Mouse (Mus musculus) G1E (cell line): Measurements from ENCODE around the gene Socs3. TPM values are rescaled to one million over a fixed set of nuclear protein-coding genes. Genes with fewer than 3 reads are reported as not detected.

Experiments used
- ATAC-seq: 2 replicates; pipeline ENCODE4 v1.8.0; 2016; ENCODE audit warnings: mild to moderate bottlenecking; ENCODE audit not compliant: insufficient number of reproducible peaks, poor library complexity, low FRiP score, severe bottlenecking; ENCODE audit errors: extremely low read depth
- DNase-seq: peaks from one replicate; pipeline ENCODE4 v3.0.0; 2012; ENCODE audit warnings: low spot score
- H3K27me3 ChIP-seq: 2 replicates; pipeline ENCODE4 v1.6.1; 2012; ENCODE audit warnings: mild to moderate bottlenecking, low read length, inconsistent platforms; ENCODE audit not compliant: insufficient read depth
- H3K36me3 ChIP-seq: replicated peaks from 2 replicates; pipeline ENCODE3; 2012; ENCODE audit warnings: mild to moderate bottlenecking, inconsistent platforms
- H3K4me1 ChIP-seq: 2 replicates; pipeline ENCODE4 v1.6.1; 2012; ENCODE audit warnings: low read depth, low read length, inconsistent platforms, mixed read lengths; ENCODE audit not compliant: insufficient read depth
- H3K4me3 ChIP-seq: 2 replicates; pipeline ENCODE4 v1.5.1; 2012; ENCODE audit warnings: low read depth, mild to moderate bottlenecking, inconsistent platforms, low read length, moderate library complexity, mixed read lengths
- H3K9me3 ChIP-seq: replicated peaks from 2 replicates; pipeline ENCODE4 v1.6.1; 2012; ENCODE audit warnings: inconsistent platforms
- CTCF ChIP-seq: IDR thresholded peaks from 2 replicates; pipeline ENCODE4 v1.5.1; 2012; ENCODE audit warnings: low read depth, low read length, inconsistent platforms, mixed read lengths
- GATA1 ChIP-seq: IDR thresholded peaks from 2 replicates; pipeline ENCODE4 v1.6.1; 2012; ENCODE audit warnings: borderline replicate concordance, low read length, inconsistent platforms, mixed read lengths
- GATA2 ChIP-seq: IDR thresholded peaks from 2 replicates; pipeline ENCODE4 v1.6.1; 2012; ENCODE audit warnings: low read depth, low read length, inconsistent platforms, borderline replicate concordance
- POLR2AphosphoS5 ChIP-seq: IDR thresholded peaks from 2 replicates; pipeline ENCODE4 v1.6.1; 2012; ENCODE audit warnings: low read depth, low read length, inconsistent platforms; ENCODE audit not compliant: insufficient replicate concordance
- TAL1 ChIP-seq: conservative IDR thresholded peaks from 2 replicates; pipeline ENCODE4 v1.6.1; 2012; ENCODE audit warnings: low read depth, low read length, inconsistent platforms, mixed read lengths
- polyA plus RNA-seq: library from polyadenylated mRNA; stranded (reverse); fragments of >175 nt; gene quantifications from 2 replicates; pipeline ENCODE4 v1.2.3, GENCODE M21; 2012
- total RNA-seq, 2 experiments: library from RNA; stranded (forward) in 1 of 2; stranded (reverse) in 1 of 2; fragments of 200-1000 nt in 1 of 2; fragments of >200 nt in 1 of 2; fragmentation: Nextera tagmentation in 1 of 2; gene quantifications; 2 replicates each; pipeline ENCODE4 v1.2.3; 2014 to 2017

Gene Socs3
- total and polyA plus RNA-seq, 3 experiments: 2.9 to 3.8 TPM; not detected in 1

DNA sequence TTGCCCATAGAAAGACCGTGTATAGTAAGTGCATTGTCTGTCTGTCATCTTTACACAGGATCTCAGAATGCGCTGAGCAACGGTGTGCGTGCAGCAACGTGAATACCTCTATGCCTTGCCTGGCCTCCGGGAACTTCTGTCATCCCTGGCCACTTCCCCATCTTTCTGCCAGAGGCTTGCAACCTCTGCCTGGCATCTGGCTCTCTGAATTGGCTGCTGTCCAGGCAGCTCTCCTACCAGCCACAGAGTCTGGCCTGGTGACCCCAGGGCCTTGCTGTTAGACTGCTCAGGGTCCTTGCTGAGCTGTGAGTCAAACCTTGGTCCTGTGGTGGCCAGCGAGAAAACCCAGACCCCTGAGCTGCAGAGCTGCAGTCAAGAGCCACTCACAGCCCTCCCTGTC, 11.7 kb downstream of the Socs3 start:
- no peak for DNase-seq
- no peaks in the 10 kb centered on the region for H3K9me3 ChIP-seq
- no peak for ATAC-seq
- no peaks in the 10 kb centered on the region for H3K36me3 ChIP-seq
- peaks cover 60% of the 10 kb centered on the region for H3K27me3 ChIP-seq
- peaks cover 6% of the 10 kb centered on the region for H3K4me1 ChIP-seq
- TF ChIP-seq GATA1: no peak
- no peak overlapping the region for H3K4me3 ChIP-seq

DNA sequence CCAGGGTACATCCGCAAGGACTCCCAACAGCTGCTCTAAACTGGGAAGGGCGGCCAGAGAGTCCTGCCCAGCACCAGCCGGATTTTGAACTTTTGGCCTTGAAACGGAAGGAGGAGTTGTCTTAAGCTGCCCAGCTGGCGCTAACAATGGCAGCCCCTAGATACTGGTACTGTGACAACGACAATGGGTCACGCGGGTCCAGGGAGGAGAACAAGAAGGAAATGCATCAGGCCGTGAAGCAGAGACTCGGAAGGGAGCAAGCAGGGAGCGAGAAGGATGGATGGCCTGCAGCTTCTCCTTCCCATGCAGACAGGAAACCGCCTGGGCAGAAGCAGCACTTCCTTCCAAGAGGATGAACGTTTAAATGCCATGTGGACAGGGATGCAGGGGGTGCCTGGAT, 14.2 kb downstream of the Socs3 start:
- ATAC-seq (no peak), DNase-seq (no peak)
- Histone ChIP-seq H3K36me3 (no peaks in the 10 kb centered on the region), H3K27me3 (peaks cover 61% of the 10 kb centered on the region), H3K9me3 (no peaks in the 10 kb centered on the region), H3K4me1 (no peaks in the 10 kb centered on the region), H3K4me3 (no peak overlapping the region)
- TF ChIP-seq TAL1 (no peak), CTCF (no peak), GATA1 (no peak), POLR2AphosphoS5 (no peak), GATA2 (no peak)

DNA sequence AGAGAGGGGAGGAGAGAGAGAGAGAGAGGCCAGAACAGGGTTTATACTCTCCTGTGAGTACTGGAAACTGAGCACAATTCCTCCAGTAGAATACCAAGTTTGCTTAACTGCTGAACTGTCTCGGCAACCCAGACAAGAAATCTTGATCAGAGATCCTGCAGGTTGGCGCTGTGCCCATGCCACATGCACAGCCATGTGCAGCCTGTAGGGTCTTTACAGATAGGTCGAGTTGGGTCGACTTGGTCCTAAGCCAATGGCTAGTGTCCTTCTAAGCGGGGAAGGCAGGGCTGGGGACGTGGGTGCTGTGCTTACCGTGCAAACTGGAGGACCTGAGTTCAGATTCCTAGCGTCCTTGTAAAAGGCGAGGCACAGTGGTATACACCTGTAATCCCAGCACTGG, 15.0 kb downstream of the Socs3 start:
- no peak for ATAC-seq
- DNase-seq: no peak
- TF ChIP-seq GATA1 (no peak), TAL1 (no peak), CTCF (no peak), GATA2 (no peak), POLR2AphosphoS5 (no peak)
- H3K27me3 ChIP-seq: peaks cover 56% of the 10 kb centered on the region
- no peaks in the 10 kb centered on the region for H3K36me3 ChIP-seq
- H3K4me3 ChIP-seq: no peak overlapping the region
- no peaks in the 10 kb centered on the region for H3K4me1 ChIP-seq
- H3K9me3 ChIP-seq: no peaks in the 10 kb centered on the region

DNA sequence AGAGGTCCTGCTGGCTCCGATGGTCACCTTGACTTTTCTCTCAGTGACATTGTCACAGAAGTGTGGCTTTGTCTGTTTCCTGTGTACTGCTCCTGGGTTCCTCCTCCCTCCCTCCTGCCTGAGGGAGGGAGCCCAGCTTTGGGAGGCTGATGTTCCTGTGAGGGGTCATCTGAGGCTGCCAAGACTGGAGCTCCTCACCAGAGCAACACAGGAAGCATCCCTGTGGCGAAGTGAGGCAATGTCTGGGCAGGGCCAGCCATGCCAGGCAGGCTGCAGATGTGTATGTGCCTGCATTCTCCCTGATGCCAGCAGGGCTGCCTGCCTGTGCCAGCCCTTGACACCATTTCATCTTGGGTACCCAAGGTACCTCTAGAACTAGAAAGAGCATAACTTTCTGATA, 15.8 kb downstream of the Socs3 start:
- Histone ChIP-seq H3K9me3 (no peaks in the 10 kb centered on the region), H3K4me1 (no peaks in the 10 kb centered on the region), H3K4me3 (no peak overlapping the region), H3K36me3 (no peaks in the 10 kb centered on the region), H3K27me3 (peaks cover 57% of the 10 kb centered on the region)
- no peak for DNase-seq
- TF ChIP-seq GATA2: no peak
- no peak for TF ChIP-seq TAL1
- TF ChIP-seq CTCF: no peak
- no peak for TF ChIP-seq GATA1
- no peak for TF ChIP-seq POLR2AphosphoS5
- no peak for ATAC-seq

DNA sequence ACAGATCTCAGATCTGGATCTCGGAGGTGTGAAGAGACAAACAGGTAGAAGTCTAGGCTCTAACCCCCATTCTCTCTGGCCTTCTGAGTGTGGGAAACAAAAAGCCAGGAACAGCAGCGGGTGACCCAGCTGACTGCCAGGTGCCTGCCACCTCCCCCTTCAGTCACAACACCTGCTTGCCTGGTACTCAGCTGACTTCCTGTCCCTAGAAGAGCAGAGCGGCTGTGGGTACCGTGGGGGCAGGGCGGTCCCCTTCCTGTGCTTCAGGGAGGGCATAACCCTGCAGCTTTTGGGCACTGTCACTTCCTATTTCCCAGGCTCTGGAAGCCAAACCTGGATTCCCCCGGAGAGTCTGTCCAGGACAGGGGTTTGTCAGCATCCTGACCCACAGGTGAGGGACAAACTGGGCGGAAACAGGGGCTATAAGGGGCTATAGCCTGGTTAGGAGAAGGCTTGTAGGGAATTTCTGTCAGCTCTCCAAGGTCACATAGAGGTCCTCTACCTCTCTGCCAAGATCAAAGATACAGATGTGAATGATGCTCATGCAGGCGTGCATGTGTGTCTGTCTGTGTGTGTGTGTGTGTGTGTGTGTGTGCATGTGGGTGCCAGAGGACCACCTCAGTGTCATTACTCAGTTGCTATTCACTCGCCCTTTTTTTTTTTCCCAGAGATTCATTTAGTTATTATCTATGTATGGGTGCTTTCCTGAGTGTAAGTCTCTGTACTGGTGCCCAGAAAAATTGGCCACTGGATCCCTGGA, 17.5 kb downstream of the Socs3 start:
- no peak for ATAC-seq
- no peaks in the 10 kb centered on the region for H3K4me1 ChIP-seq
- no peaks in the 10 kb centered on the region for H3K36me3 ChIP-seq
- TF ChIP-seq TAL1: no peak
- TF ChIP-seq GATA1: no peak
- no peak for TF ChIP-seq CTCF
- TF ChIP-seq GATA2: no peak
- TF ChIP-seq POLR2AphosphoS5: no peak
- H3K27me3 ChIP-seq: peaks cover 45% of the 10 kb centered on the region
- no peak for DNase-seq
- no peak overlapping the region for H3K4me3 ChIP-seq
- no peaks in the 10 kb centered on the region for H3K9me3 ChIP-seq

DNA sequence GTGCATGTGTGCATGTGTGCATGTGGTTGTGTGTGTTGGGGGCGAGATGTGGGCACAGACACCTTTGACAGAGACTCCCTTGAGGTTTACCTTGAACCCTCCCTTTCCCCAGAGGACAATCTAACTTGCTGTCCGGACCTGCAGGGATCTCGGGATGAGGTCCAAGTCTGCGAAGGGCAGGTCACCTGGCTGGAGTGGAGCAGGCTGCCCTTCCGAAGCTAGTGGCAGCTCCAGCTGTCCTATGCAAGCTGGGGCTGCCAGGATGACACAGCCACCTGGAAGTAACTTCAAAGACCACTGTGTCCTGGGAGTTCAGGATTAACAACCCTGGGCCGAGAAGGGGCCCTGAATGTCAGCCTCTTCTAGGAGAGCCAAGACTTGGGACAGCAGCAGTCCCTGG, 18.5 kb downstream of the Socs3 start:
- H3K9me3 ChIP-seq: no peaks in the 10 kb centered on the region
- no peaks in the 10 kb centered on the region for H3K4me1 ChIP-seq
- TF ChIP-seq CTCF: no peak
- TF ChIP-seq GATA2: no peak
- TF ChIP-seq GATA1: no peak
- TF ChIP-seq TAL1: no peak
- no peak for TF ChIP-seq POLR2AphosphoS5
- ATAC-seq: no peak
- peaks cover 46% of the 10 kb centered on the region for H3K27me3 ChIP-seq
- DNase-seq: no peak
- no peak overlapping the region for H3K4me3 ChIP-seq
- H3K36me3 ChIP-seq: no peaks in the 10 kb centered on the region
